Mouse (Mus musculus) CH12.LX (cell line): ENCODE measurements around the gene Dpyd.

Experiments
- CHD2 ChIP-seq: IDR thresholded peaks from 2 replicates; pipeline ENCODE4 v1.6.1; 2011; ENCODE audit warnings: low read length, improper control_type of control experiment
- CTCF ChIP-seq, 2 experiments: IDR thresholded peaks in 1 of 2; conservative IDR thresholded peaks in 1 of 2; 2 replicates each; pipeline ENCODE4 v1.5.1; 2011 to 2012; ENCODE audit warnings: low read depth in 2 of 2, low read length in 2 of 2, improper control_type of control experiment in 1 of 2, inconsistent platforms in 1 of 2, mild to moderate bottlenecking in 1 of 2, moderate library complexity in 1 of 2
- GABPA ChIP-seq: IDR thresholded peaks from 2 replicates; pipeline ENCODE4 v1.6.1; 2012; ENCODE audit warnings: low read depth, low read length, improper control_type of control experiment, inconsistent platforms; ENCODE audit not compliant: insufficient replicate concordance
- HCFC1 ChIP-seq: IDR thresholded peaks from 2 replicates; pipeline ENCODE4 v1.6.1; 2012; ENCODE audit warnings: low read depth, mild to moderate bottlenecking, inconsistent platforms, low read length, improper control_type of control experiment
- KAT2A ChIP-seq: IDR thresholded peaks from 2 replicates; pipeline ENCODE4 v1.6.1; 2012; ENCODE audit warnings: low read length, improper control_type of control experiment, inconsistent platforms; ENCODE audit not compliant: insufficient replicate concordance
- MAFK ChIP-seq: IDR thresholded peaks from 2 replicates; pipeline ENCODE4 v1.6.1; 2011; ENCODE audit warnings: low read length, improper control_type of control experiment; ENCODE audit not compliant: insufficient replicate concordance
- POLR2A ChIP-seq: IDR thresholded peaks from 2 replicates; pipeline ENCODE4 v1.6.1; 2011; ENCODE audit warnings: low read depth, mild to moderate bottlenecking, improper control_type of control experiment, low read length

GRCm38 (mm10) chr3:118590559-118590958 is 28.6 kb downstream of the Dpyd start:
- TF ChIP-seq CTCF (conservative IDR thresholded peaks at IDR 0.05 in 1 of 2, IDR thresholded peaks at IDR 0.05 in 1 of 2; ENCODE audit: low read depth in 2 of 2, low read length in 2 of 2) (no peak), POLR2A (no peak), MAFK (no peak), HCFC1 (no peak), CHD2 (no peak), KAT2A (no peak), GABPA (no peak)
